ENCODE assay signal across 8 mouse cellular contexts in the genomic region with DNA sequence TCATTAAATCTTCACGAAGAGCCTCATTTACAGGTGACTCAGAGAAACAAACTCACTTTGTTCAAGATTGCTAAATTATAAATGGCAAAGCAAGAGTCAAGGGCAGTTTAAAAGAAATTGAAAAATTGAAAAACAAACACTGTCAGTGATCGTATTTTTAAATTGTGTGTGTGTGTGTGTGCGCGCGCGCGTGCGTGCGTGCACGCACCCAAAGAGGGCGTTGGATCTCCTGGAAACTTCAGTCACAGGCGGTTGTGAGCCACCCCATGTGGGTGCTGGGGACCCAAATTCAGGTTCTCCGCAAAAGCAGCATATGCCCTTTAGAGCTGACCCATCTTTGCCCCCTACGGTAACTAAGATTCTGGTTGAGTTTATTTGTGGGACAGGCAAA. TPM values are rescaled to one million over a fixed set of nuclear protein-coding genes. Genes with fewer than 3 reads are reported as not detected.
A peak's percentile ranks its signal among the peaks of the same experiment; 100 is the strongest.
DNase-seq lines count a peak whose midpoint lies in the region; ATAC-seq and TF ChIP-seq lines count a peak whose summit lies in the region.

No protein-coding gene starts in this region.

- H3K27me3 ChIP-seq in lung, embryonic 14.5 days (ENCODE audit: insufficient read depth, low read length), result no peaks in the 10 kb centered on the region
- H3K27me3 ChIP-seq in forebrain, embryonic 10.5 days (ENCODE audit: poor library complexity, severe bottlenecking), result no peaks in the 10 kb centered on the region
- no peaks in the 10 kb centered on the region for H3K27me3 ChIP-seq in intestine, embryonic 16.5 days (replicated peaks; ENCODE audit: control insufficient read depth, insufficient read depth, low read length)
- H3K27me3 ChIP-seq in myocyte (ENCODE audit: control insufficient read depth, insufficient read depth, insufficient read length), result no peaks in the 10 kb centered on the region

- peak overlapping the region; percentile 87 for H3K4me3 ChIP-seq in lung, embryonic 14.5 days (ENCODE audit: low read depth, low read length)
- peak overlapping the region; percentile 97 for H3K4me3 ChIP-seq in forebrain, embryonic 10.5 days
- peak overlapping the region; percentile 86 for H3K4me3 ChIP-seq in intestine, embryonic 16.5 days (ENCODE audit: low read length)
- H3K4me3 ChIP-seq in myocyte, result peak overlapping the region; percentile 43

- DNase-seq in lung, embryonic 14.5 days, result no peak
- DNase-seq in lung, postnatal 4 days, result no peak
- no peak for DNase-seq in forebrain, embryonic 10.5 days (ENCODE audit: extremely low spot score, low spot score)
- no peak for DNase-seq in c-Kit-positive CD71-positive TER-119-positive erythroid progenitor cells, embryonic 14.5 days (ENCODE audit: low spot score)
- no peak for DNase-seq in thymus, postnatal 25 days
- no peak for DNase-seq in gastrocnemius, adult 18-20 months (ENCODE audit: low spot score)

- WGBS in lung, embryonic 14.5 days, result 29% methylated on average over 14 of the region's 14 CpGs
- WGBS in forebrain, embryonic 10.5 days, result 25% methylated on average over 14 of the region's 14 CpGs
- 29% methylated on average over 14 of the region's 14 CpGs for WGBS in intestine, embryonic 16.5 days

- H3K36me3 ChIP-seq in lung, embryonic 14.5 days (ENCODE audit: insufficient read depth), result 0 out of 2 replicates have a peak, but pooled peaks cover 8% of the 10 kb centered on the region
- H3K36me3 ChIP-seq in forebrain, embryonic 10.5 days (replicated peaks), result peaks cover 19% of the 10 kb centered on the region
- no peaks in the 10 kb centered on the region for H3K36me3 ChIP-seq in intestine, embryonic 16.5 days (ENCODE audit: control insufficient read depth, insufficient read depth, low read length)
- H3K36me3 ChIP-seq in myocyte (ENCODE audit: control insufficient read depth, insufficient read depth), result peaks cover 5% of the 10 kb centered on the region

- no peak for TF ChIP-seq POLR2A in myocyte (IDR thresholded peaks at IDR 0.05; ENCODE audit: insufficient read length, low read depth)

- H3K27ac ChIP-seq in lung, embryonic 14.5 days (ENCODE audit: low read depth), result no peak overlapping the region
- H3K27ac ChIP-seq in forebrain, embryonic 10.5 days, result peak overlapping the region; percentile 92
- no peak overlapping the region for H3K27ac ChIP-seq in intestine, embryonic 16.5 days (ENCODE audit: low read length)

- H3K9me3 ChIP-seq in lung, embryonic 14.5 days (ENCODE audit: low read depth, low read length), result no peaks in the 10 kb centered on the region
- H3K9me3 ChIP-seq in forebrain, embryonic 10.5 days, result no peaks in the 10 kb centered on the region
- no peaks in the 10 kb centered on the region for H3K9me3 ChIP-seq in intestine, embryonic 16.5 days (ENCODE audit: control insufficient read depth, low read length)

- H3K9ac ChIP-seq in lung, embryonic 14.5 days, result 0 out of 2 replicates have a peak overlapping the region, but pooled peaks have one; percentile 76
- H3K9ac ChIP-seq in intestine, embryonic 16.5 days (ENCODE audit: low read depth, low read length), result peak overlapping the region; percentile 84; the same call in 1 of the 2 replicates

- TF ChIP-seq CTCF in lung, embryonic 14.5 days (IDR thresholded peaks at IDR 0.05; ENCODE audit: low read depth), result no peak

- no peak for ATAC-seq in lung, embryonic 14.5 days (ENCODE audit: insufficient read depth)
- no peak for ATAC-seq in intestine, embryonic 16.5 days

- peak overlapping the region; percentile 99 for H3K4me2 ChIP-seq in lung, embryonic 14.5 days
- peak overlapping the region; percentile 99 for H3K4me2 ChIP-seq in intestine, embryonic 16.5 days (ENCODE audit: low read depth, low read length)
- H3K4me2 ChIP-seq in myocyte (ENCODE audit: low read depth), result peak overlapping the region; percentile 69

- peaks cover 12% of the 10 kb centered on the region for H3K79me2 ChIP-seq in myocyte (ENCODE audit: control insufficient read depth, insufficient read depth)

- peaks cover 12% of the 10 kb centered on the region; the same call in 1 of the 2 replicates for H3K4me1 ChIP-seq in lung, embryonic 14.5 days (ENCODE audit: insufficient read depth)
- H3K4me1 ChIP-seq in forebrain, embryonic 10.5 days, result peaks cover 36% of the 10 kb centered on the region
- peaks cover 17% of the 10 kb centered on the region for H3K4me1 ChIP-seq in intestine, embryonic 16.5 days (ENCODE audit: control insufficient read depth, insufficient read depth, low read length)

- H3ac ChIP-seq in myocyte (ENCODE audit: control insufficient read depth, insufficient read length), result no peak overlapping the region

TF ChIP-seq in myocyte, 11 proteins besides CTCF, POLR2A, EP300 and RAD21:
- TF ChIP-seq USF1 (IDR thresholded peaks at IDR 0.05; ENCODE audit: low read depth), result no peak

RNA-seq across cellular contexts. Expression of a gene that starts 0.8 kb away (rescaled TPM):
- 6.9 and 7.3 TPM in 2 replicates for polyA plus RNA-seq in lung, embryonic 14.5 days (2014; fragmentation: Nextera tagmentation; extraction: Ambion mirVana)
- polyA plus RNA-seq in forebrain, embryonic 10.5 days (2016; fragmentation: Nextera tagmentation; extraction: Ambion mirVana), result 7.9 and 8.3 TPM in 2 replicates
- polyA plus RNA-seq in intestine, embryonic 16.5 days (2015; fragmentation: Nextera tagmentation; extraction: Ambion mirVana), result 2.2 and 2.9 TPM in 2 replicates
- polyA plus RNA-seq in myocyte (2012; fragmentation: generic; extraction: Trizol), result 39.4 TPM
- total RNA-seq in gastrocnemius, adult 18-20 months (2021), result 10 to 100 TPM; 36.3 to 38.4 TPM

RNA-seq across cellular contexts. Expression of a gene that starts 13.9 kb away (rescaled TPM):
- polyA plus RNA-seq in lung, embryonic 14.5 days (2014; fragmentation: Nextera tagmentation; extraction: Ambion mirVana), result 3.6 and 5.5 TPM in 2 replicates
- polyA plus RNA-seq in forebrain, embryonic 10.5 days (2016; fragmentation: Nextera tagmentation; extraction: Ambion mirVana), result 6.7 and 7.6 TPM in 2 replicates
- 2.1 and 2.2 TPM in 2 replicates for polyA plus RNA-seq in intestine, embryonic 16.5 days (2015; fragmentation: Nextera tagmentation; extraction: Ambion mirVana)
- polyA plus RNA-seq in myocyte (2012; fragmentation: generic; extraction: Trizol), result 1.7 TPM
- total RNA-seq in gastrocnemius, adult 18-20 months (2021), result under 1 TPM; 0.37 to 0.64 TPM

RNA-seq across cellular contexts. Expression of a gene that starts 21.5 kb away (rescaled TPM):
- polyA plus RNA-seq in lung, embryonic 14.5 days (2014; fragmentation: Nextera tagmentation; extraction: Ambion mirVana), result 0.32 and 0.41 TPM in 2 replicates
- 2.8 and 3.7 TPM in 2 replicates for polyA plus RNA-seq in forebrain, embryonic 10.5 days (2016; fragmentation: Nextera tagmentation; extraction: Ambion mirVana)
- polyA plus RNA-seq in intestine, embryonic 16.5 days (2015; fragmentation: Nextera tagmentation; extraction: Ambion mirVana), result 1.5 and 1.8 TPM in 2 replicates
- 0.20 TPM for polyA plus RNA-seq in myocyte (2012; fragmentation: generic; extraction: Trizol)
- not detected for total RNA-seq in gastrocnemius, adult 18-20 months (2021)

RNA-seq across cellular contexts. Expression of a gene that starts 56.0 kb away (rescaled TPM):
- 37.5 and 39.3 TPM in 2 replicates for polyA plus RNA-seq in lung, embryonic 14.5 days (2014; fragmentation: Nextera tagmentation; extraction: Ambion mirVana)
- 70.8 and 76.5 TPM in 2 replicates for polyA plus RNA-seq in forebrain, embryonic 10.5 days (2016; fragmentation: Nextera tagmentation; extraction: Ambion mirVana)
- 18.3 and 19.3 TPM in 2 replicates for polyA plus RNA-seq in intestine, embryonic 16.5 days (2015; fragmentation: Nextera tagmentation; extraction: Ambion mirVana)
- 2.0 TPM for polyA plus RNA-seq in myocyte (2012; fragmentation: generic; extraction: Trizol)
- total RNA-seq in gastrocnemius, adult 18-20 months (2021), result 1 to 10 TPM; 5.1 to 6.9 TPM

Comparison
In these comparisons a context has a peak if more than half of its experiments do, and no peak if none do; other contexts are left out.
1. H3K4me3 ChIP-seq: peak in every context shown above with its lines; median percentile 97 in forebrain, embryonic 10.5 days; 87 in lung, embryonic 14.5 days; 86 in intestine, embryonic 16.5 days; 43 in myocyte.